Mouse (Mus musculus): Measurements from ENCODE around the gene Fbxl12.

- TF ChIP-seq CTCF (IDR thresholded peaks at IDR 0.05; ENCODE audit: low read depth, low read length), result no peak
- TF ChIP-seq TAL1 (conservative IDR thresholded peaks at IDR 0.05; ENCODE audit: low read depth, low read length), result no peak
Observed at GRCm38 (mm10) chr9:20636256-20636655, 8.3 kb downstream of the Fbxl12 start.
